Comparison of ENCODE assay signal across 16 mouse cellular contexts in genomic region chr10:19548016-19548415, GRCm38 (mm10).
"Had no signal": no experiment of that assay in that cellular context is flagged by ENCODE, and none has a peak within 500 bp of the region (broad histone marks: within the 10 kb centered on the region; RNA-seq: fewer than 3 reads in every experiment).

No protein-coding gene starts in this region.

- H3K4me3 ChIP-seq: layer of hippocampus, adult 2 months; limb, embryonic 15.5 days; liver, embryonic 15.5 days; lung, embryonic 15.5 days; midbrain, embryonic 10.5 days; neural tube, embryonic 12.5 days had no signal

- H3K27me3 ChIP-seq: limb, embryonic 15.5 days; liver, embryonic 15.5 days; lung, embryonic 15.5 days; neural tube, embryonic 12.5 days had no signal

- H3K9ac ChIP-seq: limb, embryonic 15.5 days; liver, embryonic 15.5 days; lung, embryonic 15.5 days; neural tube, embryonic 12.5 days had no signal

- H3K9me3 ChIP-seq: limb, embryonic 15.5 days; liver, embryonic 15.5 days; lung, embryonic 15.5 days; midbrain, embryonic 10.5 days; neural tube, embryonic 12.5 days had no signal

- H3K27ac ChIP-seq: kidney, postnatal 0 days; layer of hippocampus, adult 2 months; limb, embryonic 15.5 days; liver, embryonic 15.5 days; lung, embryonic 15.5 days; midbrain, embryonic 10.5 days; neural tube, embryonic 12.5 days; stomach, postnatal 0 days had no signal

- H3K4me1 ChIP-seq: limb, embryonic 15.5 days; lung, embryonic 15.5 days; midbrain, embryonic 10.5 days; neural tube, embryonic 12.5 days had no signal

- H3K4me2 ChIP-seq: limb, embryonic 15.5 days; liver, embryonic 15.5 days; lung, embryonic 15.5 days; neural tube, embryonic 12.5 days had no signal

- DNase-seq: kidney, adult 11 months; kidney, adult 9 months; kidney, postnatal 36 days; midbrain, embryonic 14.5 days; right cerebral cortex, postnatal 4 days; spleen, adult 18-20 months; thymus, adult 18-20 months; thymus, postnatal 14 days had no signal

- H3K36me3 ChIP-seq: limb, embryonic 15.5 days; liver, embryonic 15.5 days; lung, embryonic 15.5 days; midbrain, embryonic 10.5 days; neural tube, embryonic 12.5 days had no signal
